In genomic region chr15:66475941-66476391, GRCm38 (mm10) we compare ENCODE assay signal across 8 mouse cellular contexts. TPM values are rescaled to one million over a fixed set of nuclear protein-coding genes. Genes with fewer than 3 reads are reported as not detected.
DNase-seq lines count a peak whose midpoint lies in the region; ATAC-seq lines count a peak whose summit lies in the region.

No protein-coding gene starts in this region.

- H3K36me3 ChIP-seq in midbrain, embryonic 14.5 days (ENCODE audit: control insufficient read depth, insufficient read depth, low read length) = no peaks in the 10 kb centered on the region

- DNase-seq in gastrocnemius, adult 18-20 months (ENCODE audit: low spot score) = peak; percentile 19
- no peak for DNase-seq in gastrocnemius, postnatal 36 days
- peak; percentile 73 for DNase-seq in R1 (ENCODE audit: low read depth, low spot score)
- DNase-seq in embryo, embryonic 10.5 days (ENCODE audit: low spot score) = peak; percentile 79
- peak; percentile 17 for DNase-seq in heart, postnatal 4 days
- DNase-seq in layer of hippocampus, adult 9-11 months = peak; percentile 28
- peak; percentile 86 for DNase-seq in midbrain, embryonic 14.5 days
- peak; percentile 7 to 59 for DNase-seq in thymus, adult 18-20 months

- H3K27ac ChIP-seq in midbrain, embryonic 14.5 days (replicated peaks; ENCODE audit: low read depth, low read length) = no peak overlapping the region

- no peaks in the 10 kb centered on the region for H3K4me1 ChIP-seq in midbrain, embryonic 14.5 days (ENCODE audit: control insufficient read depth, insufficient read depth, low read length)

- intact Hi-C loops in gastrocnemius, postnatal 36 days (cut with DNase I) = loop anchor here (10.0 kb wide), 1 partner anchor 181 kb away; no protein-coding TSS in a partner anchor

- 12% methylated on average over 5 of the region's 5 CpGs for WGBS in midbrain, embryonic 14.5 days

- H3K27me3 ChIP-seq in midbrain, embryonic 14.5 days (ENCODE audit: control insufficient read depth, insufficient read depth, low read length) = no peaks in the 10 kb centered on the region

- H3K9me3 ChIP-seq in midbrain, embryonic 14.5 days (ENCODE audit: control insufficient read depth, low read length) = no peaks in the 10 kb centered on the region

- H3K4me3 ChIP-seq in midbrain, embryonic 14.5 days (replicated peaks; ENCODE audit: low read depth, low read length) = no peak overlapping the region

- peak; percentile 58; the same call in 1 of the 2 replicates for ATAC-seq in midbrain, embryonic 14.5 days (ENCODE audit: low FRiP score, low TSS enrichment)

- peak overlapping the region; percentile 21 for H3K4me2 ChIP-seq in midbrain, embryonic 14.5 days (ENCODE audit: low read length)

- H3K9ac ChIP-seq in midbrain, embryonic 14.5 days (replicated peaks; ENCODE audit: low read length) = no peak overlapping the region

RNA-seq across cellular contexts. Expression of gene Lrrc6, which starts 24.7 kb away (rescaled TPM):
- not detected for total RNA-seq in gastrocnemius, adult 18-20 months (2021)
- not detected for total RNA-seq in gastrocnemius, postnatal 36 days (2021)
- not detected for total RNA-seq in heart, postnatal 4 days (2021)
- 0.82 and 1.3 TPM in 2 replicates for polyA plus RNA-seq in midbrain, embryonic 14.5 days (2014; fragmentation: Nextera tagmentation; extraction: Ambion mirVana)

Comparison
In these comparisons a context has a peak if more than half of its experiments do, and no peak if none do; other contexts are left out.
1. DNase-seq: peak in gastrocnemius, adult 18-20 months (single experiment), R1 (single experiment), embryo, embryonic 10.5 days (single experiment), heart, postnatal 4 days (single experiment), layer of hippocampus, adult 9-11 months (single experiment), midbrain, embryonic 14.5 days (single experiment) and thymus, adult 18-20 months (2 of 2); none in gastrocnemius, postnatal 36 days (0 of 2).